Mouse (Mus musculus): Measurements from ENCODE around the gene Nodal. TPM values are rescaled to one million over a fixed set of nuclear protein-coding genes. Genes with fewer than 3 reads are reported as not detected.

The Nodal gene
- polyA plus RNA-seq, 1 experiment, result 0.15 TPM

GRCm38 (mm10) chr10:61466242-61466641 lies 48.5 kb downstream of the Nodal start:
- TF ChIP-seq POLR2A (IDR thresholded peaks at IDR 0.05; ENCODE audit: borderline replicate concordance, extremely low read depth, low read depth, low read length) (no peak), CTCF (IDR thresholded peaks at IDR 0.05; ENCODE audit: insufficient read depth, low read length) (peak; percentile 31; the same call in 1 of the 2 replicates)
- H3K4me1 ChIP-seq (ENCODE audit: control insufficient read depth, insufficient read depth, low read length), result no peaks in the 10 kb centered on the region
- WGBS, result 59% methylated on average over 8 of the region's 8 CpGs
- no peak overlapping the region for H3K4me3 ChIP-seq (replicated peaks; ENCODE audit: extremely low read depth, low read depth, low read length)
- DNase-seq, result no peak

- Histone ChIP-seq H3K4me3 (replicated peaks; ENCODE audit: extremely low read depth, low read depth, low read length) (no peak overlapping the region), H3K4me1 (ENCODE audit: control insufficient read depth, insufficient read depth, low read length) (no peaks in the 10 kb centered on the region)
- TF ChIP-seq POLR2A (IDR thresholded peaks at IDR 0.05; ENCODE audit: borderline replicate concordance, extremely low read depth, low read depth, low read length) (no peak), CTCF (IDR thresholded peaks at IDR 0.05; ENCODE audit: insufficient read depth, low read length) (peak; percentile 45)
- 22% methylated on average over 5 of the region's 5 CpGs for WGBS
- no peak for DNase-seq
Observed at GRCm38 (mm10) chr10:61466873-61467272, 49.1 kb downstream of the Nodal start.

- no peak for DNase-seq
- WGBS, result 53% methylated on average over 7 of the region's 7 CpGs
- TF ChIP-seq POLR2A (IDR thresholded peaks at IDR 0.05; ENCODE audit: borderline replicate concordance, extremely low read depth, low read depth, low read length), result no peak
- no peak for TF ChIP-seq CTCF (IDR thresholded peaks at IDR 0.05; ENCODE audit: insufficient read depth, low read length)
- Histone ChIP-seq H3K4me1 (ENCODE audit: control insufficient read depth, insufficient read depth, low read length) (no peaks in the 10 kb centered on the region), H3K4me3 (replicated peaks; ENCODE audit: extremely low read depth, low read depth, low read length) (no peak overlapping the region)
Observed at GRCm38 (mm10) chr10:61468900-61469299, 51.1 kb downstream of the Nodal start.

GRCm38 (mm10) chr10:61473640-61474039 lies 55.9 kb downstream of the Nodal start:
- WGBS, result 87% methylated on average over 3 of the region's 3 CpGs
- H3K4me3 ChIP-seq (replicated peaks; ENCODE audit: extremely low read depth, low read depth, low read length), result no peak overlapping the region
- no peak for DNase-seq
- 0 out of 2 replicates have a peak, but pooled peaks cover 5% of the 10 kb centered on the region for H3K4me1 ChIP-seq (ENCODE audit: control insufficient read depth, insufficient read depth, low read length)
- TF ChIP-seq POLR2A (IDR thresholded peaks at IDR 0.05; ENCODE audit: borderline replicate concordance, extremely low read depth, low read depth, low read length), result no peak
- TF ChIP-seq CTCF (IDR thresholded peaks at IDR 0.05; ENCODE audit: insufficient read depth, low read length), result no peak

- DNase-seq, result no peak
- Histone ChIP-seq H3K4me3 (replicated peaks; ENCODE audit: extremely low read depth, low read depth, low read length) (no peak overlapping the region), H3K4me1 (ENCODE audit: control insufficient read depth, insufficient read depth, low read length) (0 out of 2 replicates have a peak, but pooled peaks cover 5% of the 10 kb centered on the region)
- TF ChIP-seq CTCF (IDR thresholded peaks at IDR 0.05; ENCODE audit: insufficient read depth, low read length), result no peak
- WGBS, result 33% methylated on average over 1 of the region's 1 CpGs
Observed at GRCm38 (mm10) chr10:61474344-61474743, 56.6 kb downstream of the Nodal start.

Other genes with a start within 250 kb of the Nodal start
- gene Tbata, start 246.0 kb upstream of the Nodal start, polyA plus RNA-seq (2012; rRNA removed), result 3.8 and 4.1 TPM in 2 replicates
- gene Adamts14, start 144.5 kb upstream of the Nodal start, polyA plus RNA-seq (2012; rRNA removed), result 3.6 TPM in 2 replicates
- gene Prf1, start 120.1 kb upstream of the Nodal start, polyA plus RNA-seq (2012; rRNA removed), result 6.2 and 8.0 TPM in 2 replicates
- gene Pald1, start 34.4 kb upstream of the Nodal start, polyA plus RNA-seq (2012; rRNA removed), result 69.1 and 76.2 TPM in 2 replicates
- 101 and 132 TPM in 2 replicates for gene Eif4ebp2, start 34.7 kb downstream of the Nodal start, polyA plus RNA-seq (2012; rRNA removed)
- gene Lrrc20, start 57.8 kb downstream of the Nodal start, polyA plus RNA-seq (2012; rRNA removed), result 11.3 and 21.1 TPM in 2 replicates
- gene Npffr1, start 177.5 kb downstream of the Nodal start, polyA plus RNA-seq (2012; rRNA removed), result 0.07 and 0.11 TPM in 2 replicates
- 12.0 and 12.8 TPM in 2 replicates for gene Ppa1, start 230.6 kb downstream of the Nodal start, polyA plus RNA-seq (2012; rRNA removed)